Mouse (Mus musculus) T-helper 17 cell (primary cell): ENCODE measurements around the gene Ppp4r1.

Experiments
- in situ Hi-C, 2 experiments: fragments of 300-600 bp; cut with MboI, MseI; formaldehyde crosslinking; loops; 1 replicate in 1 of 2; 2 replicates in 1 of 2; pipeline ENCODE4 v1.15.1; 2025; ENCODE audit warnings: high pct_unique_total_duplicates in 2 of 2

The Ppp4r1 gene

GRCm38 (mm10) chr17:65800451-65800850 is 18.1 kb downstream of the Ppp4r1 start:
- in situ Hi-C loops = no loop called here

GRCm38 (mm10) chr17:65802026-65802425 is 19.7 kb downstream of the Ppp4r1 start:
- in situ Hi-C loops = no loop called here

DNA sequence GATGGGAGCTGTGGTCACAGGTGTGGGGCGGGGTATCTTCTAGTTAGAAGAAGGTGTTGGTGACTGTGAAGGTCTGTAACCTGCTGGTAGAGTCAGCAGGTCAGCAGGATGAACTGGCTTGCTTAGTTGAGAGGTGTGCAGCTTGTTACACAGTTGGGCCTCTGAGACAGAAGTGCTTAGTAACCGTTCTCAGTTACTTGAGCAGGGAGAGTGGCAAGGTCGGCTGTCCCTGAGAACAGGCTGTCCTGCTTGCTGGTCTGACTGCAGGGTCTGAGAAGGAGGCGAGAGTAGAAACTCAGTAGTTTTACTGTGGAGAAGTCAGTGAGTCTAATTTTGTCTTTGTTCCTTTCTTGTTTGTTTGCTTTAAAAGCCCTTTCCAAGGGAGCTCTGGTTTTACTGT is 23.6 kb downstream of the Ppp4r1 start:
- in situ Hi-C loops = no loop called here

DNA sequence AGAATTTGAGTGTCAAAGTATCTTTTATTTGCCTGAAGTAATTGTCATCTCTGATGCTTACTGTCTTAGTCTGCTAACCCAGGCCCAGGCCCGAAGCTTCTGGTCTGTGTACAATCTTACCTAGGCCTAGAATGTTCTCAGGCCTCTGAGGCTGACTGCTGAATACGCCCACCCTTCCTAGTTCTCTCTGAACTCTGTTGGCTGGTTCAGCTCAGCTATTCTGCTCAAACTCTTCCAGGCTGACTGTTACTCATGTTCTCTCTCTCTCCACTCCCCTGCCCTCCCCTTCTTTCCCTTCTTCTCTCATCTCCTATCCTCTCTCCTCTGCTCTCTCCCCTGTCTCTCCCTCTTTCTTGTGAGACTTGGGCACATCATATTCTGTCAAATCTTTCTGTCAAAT is 24.0 kb downstream of the Ppp4r1 start:
- in situ Hi-C loops = no loop called here

DNA sequence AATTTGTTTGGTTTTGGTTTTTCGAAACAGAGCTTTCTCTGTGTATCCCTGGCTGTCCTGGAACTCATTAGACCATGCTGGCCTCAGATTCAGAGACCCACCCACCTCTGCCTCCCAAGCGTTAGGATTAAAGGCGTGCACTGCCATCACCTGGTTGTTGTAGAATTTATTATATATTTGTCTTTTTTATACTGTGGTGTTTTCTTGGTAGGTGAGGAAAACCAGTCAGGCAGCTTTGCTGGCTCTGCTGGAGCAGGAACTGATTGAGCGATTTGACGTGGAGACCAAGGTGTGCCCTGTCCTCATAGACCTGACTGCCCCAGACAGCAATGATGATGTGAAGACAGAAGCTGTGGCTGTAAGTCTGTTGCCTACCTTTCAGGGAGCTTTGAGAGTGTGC is 28.7 kb downstream of the Ppp4r1 start:
- in situ Hi-C loops = no loop called here

DNA sequence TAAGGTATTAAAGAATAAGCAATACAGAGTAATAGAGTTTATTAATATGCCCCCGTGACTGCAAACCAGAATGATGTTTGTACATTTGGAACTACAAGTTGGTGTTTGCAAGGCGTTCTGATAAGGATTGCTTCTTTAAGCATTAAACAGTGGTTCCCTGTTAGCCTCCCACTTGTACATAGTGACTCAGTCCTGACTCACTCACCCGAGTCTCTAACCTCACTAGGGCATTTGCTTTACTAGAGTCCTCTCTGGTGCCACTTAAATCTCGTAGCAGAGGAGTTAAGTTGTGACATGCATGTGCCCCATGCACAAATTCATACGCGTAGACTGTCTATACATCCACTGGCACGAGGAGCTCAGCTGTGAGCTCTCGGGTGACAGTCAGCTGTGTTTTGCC is 31.4 kb downstream of the Ppp4r1 start:
- in situ Hi-C loops = no loop called here

- in situ Hi-C loops = no loop called here
These were observed 37.8 kb downstream of the Ppp4r1 start for GRCm38 (mm10) chr17:65820197-65820596.

- in situ Hi-C loops = no loop called here
These were observed 40.0 kb downstream of the Ppp4r1 start for GRCm38 (mm10) chr17:65822423-65822822.

DNA sequence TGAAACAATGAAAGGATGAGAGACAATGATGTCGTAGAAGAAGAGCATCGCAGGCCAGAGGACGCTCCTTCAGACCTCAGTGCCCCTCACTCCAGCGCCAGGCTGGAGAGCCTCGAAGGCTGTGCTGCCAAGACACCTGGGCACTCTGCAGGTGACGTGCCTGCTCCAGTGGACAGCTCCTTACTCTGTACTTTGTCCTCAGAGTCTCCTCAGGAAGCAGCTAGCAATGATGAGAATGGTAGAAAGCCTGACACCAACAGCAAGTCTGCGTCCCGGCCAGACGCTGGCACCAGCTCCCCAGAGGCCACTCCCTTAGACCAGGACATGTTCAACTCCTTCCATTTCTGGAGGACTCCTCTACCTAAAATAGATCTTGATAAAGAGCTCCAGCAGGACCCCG is 41.9 kb downstream of the Ppp4r1 start:
- in situ Hi-C loops = no loop called here

- in situ Hi-C loops = no loop called here
These were observed 43.9 kb downstream of the Ppp4r1 start for GRCm38 (mm10) chr17:65826257-65826656.

GRCm38 (mm10) chr17:65827119-65827840 is 44.9 kb downstream of the Ppp4r1 start:
- in situ Hi-C loops = no loop called here

- in situ Hi-C loops = no loop called here
These were observed 45.5 kb downstream of the Ppp4r1 start for GRCm38 (mm10) chr17:65827904-65828303.

DNA sequence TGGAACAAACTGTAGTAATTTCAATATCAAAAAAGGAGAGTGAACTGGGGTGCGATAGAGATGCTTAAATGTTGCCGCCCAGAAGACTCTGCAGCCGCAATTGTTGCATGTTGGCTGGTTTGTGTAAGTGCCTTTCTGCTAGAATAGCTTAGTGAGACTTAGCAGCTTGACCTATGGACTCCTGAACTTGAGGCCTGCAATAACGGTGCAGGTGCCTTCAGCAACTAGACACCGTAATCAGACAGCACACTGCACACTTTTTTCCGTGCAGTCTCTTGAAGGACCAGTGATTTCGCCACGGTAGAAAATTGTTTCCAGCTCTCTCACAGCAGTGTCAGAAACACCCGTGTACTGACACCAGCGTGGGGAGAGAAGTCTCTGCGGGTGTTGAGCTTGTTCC is 46.6 kb downstream of the Ppp4r1 start:
- in situ Hi-C loops = no loop called here

DNA sequence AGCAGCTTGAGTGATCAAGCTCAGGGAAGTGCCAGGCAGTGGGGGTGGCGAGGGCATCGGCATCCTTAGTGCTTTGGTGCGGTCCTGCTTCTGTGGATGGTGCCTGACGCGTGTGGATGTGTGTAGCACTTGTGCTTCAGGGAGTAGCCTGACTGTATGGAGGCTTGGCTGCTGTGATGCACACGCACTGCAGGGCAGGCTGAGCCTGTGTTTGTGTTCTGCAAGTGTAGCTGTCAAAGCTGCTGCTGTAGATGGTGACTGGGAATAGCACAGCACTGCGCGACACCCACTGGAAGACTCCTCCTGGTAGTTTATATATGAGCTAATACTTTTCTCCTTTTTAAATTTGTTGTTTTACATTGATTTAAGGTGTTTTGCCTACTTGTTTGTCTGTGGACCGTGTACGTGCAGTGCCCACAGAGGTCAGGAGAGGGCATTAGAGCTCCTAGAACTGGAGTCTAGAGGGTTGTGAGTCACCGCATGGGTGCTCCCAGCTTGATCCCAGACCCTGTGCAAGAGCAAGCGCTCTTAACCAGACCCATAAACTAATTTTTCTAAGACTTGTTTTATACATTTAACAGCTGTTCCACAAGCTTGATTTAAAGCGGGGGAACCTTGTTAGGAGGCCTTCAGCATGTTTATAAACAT is 48.0 kb downstream of the Ppp4r1 start:
- in situ Hi-C loops = no loop called here

- in situ Hi-C loops = no loop called here
These were observed 51.5 kb downstream of the Ppp4r1 start for GRCm38 (mm10) chr17:65833891-65834290.

GRCm38 (mm10) chr17:65836746-65837145 is 54.4 kb downstream of the Ppp4r1 start:
- in situ Hi-C loops = no loop called here

DNA sequence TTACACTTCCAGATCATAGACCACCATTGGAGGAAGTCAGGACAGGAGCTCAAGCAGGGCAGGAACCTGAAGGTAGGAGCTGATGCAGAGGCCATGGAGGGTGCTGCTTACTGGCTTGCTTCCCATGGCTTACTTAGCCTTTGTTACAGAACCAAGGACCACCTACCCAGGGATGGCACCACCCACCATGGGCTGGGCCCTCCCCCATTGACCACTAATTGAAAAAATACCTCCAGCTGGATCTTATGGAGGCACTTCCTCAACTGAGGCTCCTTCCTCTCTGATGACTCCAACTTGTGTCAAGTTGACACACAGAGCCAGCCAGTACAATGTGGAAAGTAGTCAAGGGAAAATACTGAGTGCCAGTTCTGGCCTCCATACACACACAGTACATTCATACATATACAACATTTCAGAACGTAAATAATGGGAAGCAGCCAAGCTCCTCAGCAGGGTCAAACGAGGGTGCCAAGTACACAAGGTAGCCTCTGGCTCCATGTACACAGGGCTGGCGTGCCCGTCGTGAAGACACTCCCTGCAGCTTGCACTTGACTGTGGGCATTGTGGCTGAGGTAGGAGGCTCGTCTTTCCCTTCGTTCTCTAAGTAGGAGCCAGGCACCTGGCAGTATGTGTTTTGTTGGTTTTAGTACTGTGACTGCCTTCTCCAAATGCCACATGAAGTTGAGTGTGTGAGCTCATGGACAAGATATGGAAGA is 57.3 kb downstream of the Ppp4r1 start:
- in situ Hi-C loops = no loop called here

GRCm38 (mm10) chr17:65842669-65843381 is 60.5 kb downstream of the Ppp4r1 start:
- in situ Hi-C loops = no loop called here

GRCm38 (mm10) chr17:65845423-65845822 is 63.0 kb downstream of the Ppp4r1 start:
- in situ Hi-C loops = no loop called here

- in situ Hi-C loops = no loop called here
These were observed 65.5 kb downstream of the Ppp4r1 start for GRCm38 (mm10) chr17:65847694-65848449.

- in situ Hi-C loops = loop anchor here in 1 of 2 experiments (10.0 to 25.0 kb wide), 2 partner anchors 364 to 662 kb away; partner anchors contain the start of gene Rab12
These were observed 68.1 kb downstream of the Ppp4r1 start for GRCm38 (mm10) chr17:65850487-65850886.
